Mouse (Mus musculus) CD4-positive, CD25-positive, alpha-beta regulatory T cell, adult 2 months (primary cell): ENCODE data around the gene Hrh1.
"Not testable (repeated sequence)": the region's sequence is repeated elsewhere in the genome, so short reads cannot be mapped to it uniquely, and the experiment has no call there.

Experiments used
- DNase-seq: peaks from one replicate; pipeline ENCODE4 v3.0.0-alpha.2; 2012; ENCODE audit warnings: low read depth, low spot score

Hrh1 gene

GRCm38 (mm10) chr6:114461536-114461935 is 63.8 kb downstream of the Hrh1 start:
- peak; percentile 46 for DNase-seq

GRCm38 (mm10) chr6:114462747-114463146 is 65.0 kb downstream of the Hrh1 start:
- DNase-seq, result peak; percentile 36

- DNase-seq, result no peak
These were observed 75.8 kb downstream of the Hrh1 start for GRCm38 (mm10) chr6:114473541-114473940.

- no peak for DNase-seq
These were observed 76.3 kb downstream of the Hrh1 start for GRCm38 (mm10) chr6:114474059-114474458.

- no peak for DNase-seq
These were observed 77.2 kb downstream of the Hrh1 start for GRCm38 (mm10) chr6:114474911-114475310.

GRCm38 (mm10) chr6:114478771-114479170 is 81.0 kb downstream of the Hrh1 start:
- DNase-seq, result no peak

GRCm38 (mm10) chr6:114479644-114480410 is 82.1 kb downstream of the Hrh1 start:
- DNase-seq, result no peak

GRCm38 (mm10) chr6:114489371-114489770 is 91.6 kb downstream of the Hrh1 start:
- no peak for DNase-seq

GRCm38 (mm10) chr6:114492588-114492987 is 94.9 kb downstream of the Hrh1 start:
- DNase-seq, result not testable (repeated sequence)

GRCm38 (mm10) chr6:114494987-114495386 is 97.3 kb downstream of the Hrh1 start:
- DNase-seq, result not testable (repeated sequence)

- DNase-seq, result not testable (repeated sequence)
These were observed 116.3 kb downstream of the Hrh1 start for GRCm38 (mm10) chr6:114514038-114514437.

- not testable (repeated sequence) for DNase-seq
These were observed 131.0 kb downstream of the Hrh1 start for GRCm38 (mm10) chr6:114528709-114529108.
